Mouse (Mus musculus) CH12.LX (cell line): ENCODE measurements around the gene Aff3.

ENCODE experiments used
- CTCF ChIP-seq, 2 experiments: IDR thresholded peaks in 1 of 2; conservative IDR thresholded peaks in 1 of 2; 2 replicates each; pipeline ENCODE4 v1.5.1; 2011 to 2012; ENCODE audit warnings: low read depth in 2 of 2, low read length in 2 of 2, improper control_type of control experiment in 1 of 2, inconsistent platforms in 1 of 2, mild to moderate bottlenecking in 1 of 2, moderate library complexity in 1 of 2
- MAFK ChIP-seq: IDR thresholded peaks from 2 replicates; pipeline ENCODE4 v1.6.1; 2011; ENCODE audit warnings: low read length, improper control_type of control experiment; ENCODE audit not compliant: insufficient replicate concordance
- MEF2A ChIP-seq: IDR thresholded peaks from 2 replicates; pipeline ENCODE4 v1.6.1; 2014; ENCODE audit warnings: low read depth, mild to moderate bottlenecking, inconsistent platforms, low read length, improper control_type of control experiment, borderline replicate concordance
- POLR2A ChIP-seq: IDR thresholded peaks from 2 replicates; pipeline ENCODE4 v1.6.1; 2011; ENCODE audit warnings: low read depth, mild to moderate bottlenecking, improper control_type of control experiment, low read length
- ZNF384 ChIP-seq: IDR thresholded peaks from 2 replicates; pipeline ENCODE4 v1.6.1; 2012; ENCODE audit warnings: low read depth, low read length, improper control_type of control experiment, inconsistent platforms

GRCm38 (mm10) chr1:38499500-38499899, 165.3 kb downstream of the Aff3 start:
- TF ChIP-seq POLR2A (no peak), MAFK (no peak), CTCF (conservative IDR thresholded peaks at IDR 0.05 in 1 of 2, IDR thresholded peaks at IDR 0.05 in 1 of 2; ENCODE audit: low read depth in 2 of 2, low read length in 2 of 2) (no peak), ZNF384 (no peak), MEF2A (no peak)
